Mouse (Mus musculus) hindbrain, embryonic 13.5 days (tissue): Measurements from ENCODE around the gene Gm20388. TPM values are rescaled to one million over a fixed set of nuclear protein-coding genes. Genes with fewer than 3 reads are reported as not detected.
"Not testable (repeated sequence)": the region's sequence is repeated elsewhere in the genome, so short reads cannot be mapped to it uniquely, and the experiment has no call there.

Experiments
- ATAC-seq: fragments of 200-750 bp; cut with Nextera tagmentation; 2 replicates; pipeline ENCODE4 v1.8.0; 2017; ENCODE audit warnings: moderate TSS enrichment; ENCODE audit not compliant: low FRiP score
- H3K27ac ChIP-seq: fragments of 300-500 bp; sonication (generic); 2 replicates; pipeline ENCODE4 v1.5.1; 2015; ENCODE audit warnings: inconsistent platforms, mild to moderate bottlenecking, moderate library complexity
- H3K27me3 ChIP-seq: fragments of 300-500 bp; sonication (generic); 2 replicates; pipeline ENCODE4 v1.6.1; 2015; ENCODE audit warnings: mild to moderate bottlenecking, inconsistent platforms
- H3K36me3 ChIP-seq: fragments of 300-500 bp; sonication (generic); 2 replicates; pipeline ENCODE4 v1.6.1; 2015; ENCODE audit warnings: mild to moderate bottlenecking, inconsistent platforms
- H3K4me1 ChIP-seq: fragments of 300-500 bp; sonication (generic); replicated peaks from 2 replicates; pipeline ENCODE4 v1.6.1; 2015; ENCODE audit warnings: inconsistent platforms
- H3K4me2 ChIP-seq: fragments of 300-500 bp; sonication (generic); 2 replicates; pipeline ENCODE4 v1.6.1; 2015; ENCODE audit warnings: inconsistent platforms, mild to moderate bottlenecking, moderate library complexity
- H3K4me3 ChIP-seq: fragments of 300-500 bp; sonication (generic); 2 replicates; pipeline ENCODE4 v1.5.1; 2015; ENCODE audit warnings: mild to moderate bottlenecking, inconsistent platforms
- H3K9ac ChIP-seq: fragments of 300-500 bp; sonication (generic); 2 replicates; pipeline ENCODE4 v1.6.1; 2015; ENCODE audit warnings: mild to moderate bottlenecking, inconsistent platforms
- H3K9me3 ChIP-seq: fragments of 300-500 bp; sonication (generic); 2 replicates; pipeline ENCODE4 v1.6.1; 2016; ENCODE audit warnings: inconsistent platforms
- WGBS: fragments of 180-500 bp; shearing (Covaris S2); methylation state at CpG from one replicate; pipeline ENCODE4 v1.1.7; 2015; 5-methylcytosine and 5-hydroxymethylcytosine counted together
- polyA plus RNA-seq: library from polyadenylated mRNA; unstranded; fragments of >200 nt; fragmentation: Nextera tagmentation; extraction: Ambion mirVana; gene quantifications from 2 replicates; pipeline ENCODE4 v1.2.1, GENCODE M21; 2015

Gm20388 gene
- polyA plus RNA-seq, 1 experiment from 2014 or later: 1.9 TPM

- H3K9ac ChIP-seq: no peak overlapping the region
- no peak for ATAC-seq
- no peak overlapping the region for H3K27ac ChIP-seq
- no peak overlapping the region for H3K4me2 ChIP-seq
- 88% methylated on average over 7 of the region's 7 CpGs for WGBS
- H3K36me3 ChIP-seq: no peaks in the 10 kb centered on the region
- no peak overlapping the region for H3K4me3 ChIP-seq
- peaks cover 34% of the 10 kb centered on the region for H3K4me1 ChIP-seq
- no peaks in the 10 kb centered on the region for H3K9me3 ChIP-seq
- H3K27me3 ChIP-seq: no peaks in the 10 kb centered on the region
These were observed 4260.0 kb downstream of the Gm20388 start for GRCm38 (mm10) chr8:124170671-124171070.

- Histone ChIP-seq H3K4me1 (peaks cover 46% of the 10 kb centered on the region), H3K4me2 (no peak overlapping the region), H3K27ac (peak overlapping the region; percentile 55), H3K4me3 (no peak overlapping the region), H3K36me3 (no peaks in the 10 kb centered on the region), H3K9ac (peak overlapping the region; percentile 3; the same call in 1 of the 2 replicates), H3K9me3 (no peaks in the 10 kb centered on the region), H3K27me3 (no peaks in the 10 kb centered on the region)
- WGBS: 54% methylated on average over 17 of the region's 17 CpGs
- ATAC-seq: no peak
These were observed 4261.2 kb downstream of the Gm20388 start for GRCm38 (mm10) chr8:124171557-124172528.

- WGBS: 83% methylated on average over 4 of the region's 4 CpGs
- no peak overlapping the region for H3K27ac ChIP-seq
- no peak overlapping the region for H3K4me3 ChIP-seq
- no peak overlapping the region for H3K4me2 ChIP-seq
- H3K4me1 ChIP-seq: peaks cover 48% of the 10 kb centered on the region
- no peak for ATAC-seq
- H3K9me3 ChIP-seq: no peaks in the 10 kb centered on the region
- no peak overlapping the region for H3K9ac ChIP-seq
- H3K27me3 ChIP-seq: no peaks in the 10 kb centered on the region
- no peaks in the 10 kb centered on the region for H3K36me3 ChIP-seq
These were observed 4263.0 kb downstream of the Gm20388 start for GRCm38 (mm10) chr8:124173688-124174087.

GRCm38 (mm10) chr8:124176133-124176532 is 4265.5 kb downstream of the Gm20388 start:
- Histone ChIP-seq H3K27ac (peak overlapping the region; percentile 59), H3K27me3 (no peaks in the 10 kb centered on the region), H3K4me2 (no peak overlapping the region), H3K9ac (no peak overlapping the region), H3K9me3 (no peaks in the 10 kb centered on the region), H3K4me3 (no peak overlapping the region), H3K36me3 (no peaks in the 10 kb centered on the region), H3K4me1 (peaks cover 45% of the 10 kb centered on the region)
- 0 out of 2 replicates have a peak, but pooled peaks have one; percentile 29 for ATAC-seq
- 58% methylated on average over 6 of the region's 6 CpGs for WGBS

- not testable (repeated sequence) for ATAC-seq, H3K9me3 ChIP-seq, H3K36me3 ChIP-seq, H3K27ac ChIP-seq, H3K27me3 ChIP-seq, H3K4me3 ChIP-seq, H3K4me2 ChIP-seq, H3K9ac ChIP-seq
- H3K4me1 ChIP-seq: peaks cover 40% of the 10 kb centered on the region
- WGBS: 94% methylated on average over 1 of the region's 1 CpGs
These were observed 4266.5 kb downstream of the Gm20388 start for GRCm38 (mm10) chr8:124177092-124177491.

GRCm38 (mm10) chr8:124180681-124181445 is 4270.2 kb downstream of the Gm20388 start:
- WGBS: 68% methylated on average over 5 of the region's 5 CpGs
- Histone ChIP-seq H3K36me3 (no peaks in the 10 kb centered on the region), H3K9me3 (no peaks in the 10 kb centered on the region), H3K4me3 (no peak overlapping the region), H3K27ac (no peak overlapping the region), H3K27me3 (no peaks in the 10 kb centered on the region), H3K4me2 (no peak overlapping the region), H3K9ac (no peak overlapping the region), H3K4me1 (peaks cover 40% of the 10 kb centered on the region)
- ATAC-seq: no peak

GRCm38 (mm10) chr8:124181751-124182150 is 4271.1 kb downstream of the Gm20388 start:
- no peaks in the 10 kb centered on the region for H3K36me3 ChIP-seq
- no peak overlapping the region for H3K27ac ChIP-seq
- no peaks in the 10 kb centered on the region for H3K27me3 ChIP-seq
- no peak overlapping the region for H3K4me3 ChIP-seq
- no peak overlapping the region for H3K4me2 ChIP-seq
- no peak; the same call in 1 of the 2 replicates for ATAC-seq
- 82% methylated on average over 5 of the region's 5 CpGs for WGBS
- peaks cover 31% of the 10 kb centered on the region for H3K4me1 ChIP-seq
- H3K9me3 ChIP-seq: no peaks in the 10 kb centered on the region
- H3K9ac ChIP-seq: no peak overlapping the region

GRCm38 (mm10) chr8:124182224-124182623 is 4271.6 kb downstream of the Gm20388 start:
- Histone ChIP-seq H3K9ac (no peak overlapping the region), H3K9me3 (no peaks in the 10 kb centered on the region), H3K4me2 (no peak overlapping the region), H3K4me1 (peaks cover 28% of the 10 kb centered on the region), H3K36me3 (no peaks in the 10 kb centered on the region), H3K27ac (no peak overlapping the region), H3K27me3 (no peaks in the 10 kb centered on the region), H3K4me3 (no peak overlapping the region)
- ATAC-seq: no peak; the same call in 1 of the 2 replicates
- 65% methylated on average over 13 of the region's 13 CpGs for WGBS

GRCm38 (mm10) chr8:124184078-124184477 is 4273.4 kb downstream of the Gm20388 start:
- H3K27me3 ChIP-seq: no peaks in the 10 kb centered on the region
- no peaks in the 10 kb centered on the region for H3K36me3 ChIP-seq
- 71% methylated on average over 3 of the region's 3 CpGs for WGBS
- ATAC-seq: no peak
- no peak overlapping the region for H3K9ac ChIP-seq
- H3K9me3 ChIP-seq: no peaks in the 10 kb centered on the region
- H3K4me2 ChIP-seq: no peak overlapping the region
- H3K27ac ChIP-seq: peak overlapping the region; percentile 52; the same call in 1 of the 2 replicates
- H3K4me3 ChIP-seq: no peak overlapping the region
- peaks cover 26% of the 10 kb centered on the region for H3K4me1 ChIP-seq

GRCm38 (mm10) chr8:124184507-124184906 is 4273.9 kb downstream of the Gm20388 start:
- Histone ChIP-seq H3K9ac (no peak overlapping the region), H3K36me3 (no peaks in the 10 kb centered on the region), H3K9me3 (no peaks in the 10 kb centered on the region), H3K4me3 (no peak overlapping the region), H3K27me3 (no peaks in the 10 kb centered on the region), H3K27ac (peak overlapping the region; percentile 52; the same call in 1 of the 2 replicates), H3K4me2 (no peak overlapping the region), H3K4me1 (peaks cover 26% of the 10 kb centered on the region)
- ATAC-seq: peak; percentile 61; the same call in 1 of the 2 replicates
- 43% methylated on average over 2 of the region's 2 CpGs for WGBS

- no peak overlapping the region for H3K9ac ChIP-seq
- WGBS: 80% methylated on average over 6 of the region's 6 CpGs
- no peak overlapping the region for H3K4me3 ChIP-seq
- no peak overlapping the region for H3K27ac ChIP-seq
- H3K27me3 ChIP-seq: no peaks in the 10 kb centered on the region
- no peak overlapping the region for H3K4me2 ChIP-seq
- H3K4me1 ChIP-seq: peaks cover 29% of the 10 kb centered on the region
- no peaks in the 10 kb centered on the region for H3K9me3 ChIP-seq
- no peak for ATAC-seq
- no peaks in the 10 kb centered on the region for H3K36me3 ChIP-seq
These were observed 4274.4 kb downstream of the Gm20388 start for GRCm38 (mm10) chr8:124185081-124185480.

- Histone ChIP-seq H3K36me3 (no peaks in the 10 kb centered on the region), H3K4me3 (no peak overlapping the region), H3K9me3 (no peaks in the 10 kb centered on the region), H3K27ac (no peak overlapping the region), H3K4me2 (no peak overlapping the region), H3K27me3 (no peaks in the 10 kb centered on the region), H3K4me1 (peaks cover 11% of the 10 kb centered on the region), H3K9ac (no peak overlapping the region)
- ATAC-seq: no peak
- 86% methylated on average over 7 of the region's 7 CpGs for WGBS
These were observed 4279.7 kb downstream of the Gm20388 start for GRCm38 (mm10) chr8:124190388-124190787.
